Mouse (Mus musculus): ENCODE data around the gene Zyx.

- TF ChIP-seq POLR2A (IDR thresholded peaks at IDR 0.05; ENCODE audit: insufficient read length, low read depth) (no peak), POLR2AphosphoS2 (IDR thresholded peaks at IDR 0.05; ENCODE audit: insufficient read length, low read depth) (no peak), REST (IDR thresholded peaks at IDR 0.05; ENCODE audit: insufficient read depth, insufficient read length) (no peak), USF1 (IDR thresholded peaks at IDR 0.05; ENCODE audit: low read depth) (no peak)
Observed at GRCm38 (mm10) chr6:42352486-42352846, 3.0 kb downstream of the Zyx start.
